Mouse (Mus musculus): Measurements from ENCODE around the gene Tspan3.

The Tspan3 gene

DNA sequence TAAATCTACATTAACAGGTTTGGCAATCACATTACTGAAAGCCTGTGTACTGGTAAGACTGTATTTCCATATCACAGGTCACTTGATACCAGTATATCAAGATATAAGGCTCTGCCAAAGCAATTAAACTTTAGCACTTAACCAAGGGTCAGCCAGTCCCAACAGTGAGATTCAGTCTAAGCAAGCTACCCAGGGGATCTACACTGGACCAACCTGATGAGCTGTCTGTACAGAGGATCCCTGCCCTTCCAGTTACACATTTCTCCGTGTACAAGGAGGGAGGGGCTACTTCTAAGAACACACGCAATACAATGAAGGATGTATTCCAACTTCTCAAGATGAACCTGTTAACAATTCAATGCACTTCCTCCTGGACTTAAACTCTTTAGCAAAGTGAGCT is 7.2 kb downstream of the Tspan3 start:
- no peak for DNase-seq (ENCODE audit: low spot score)

DNA sequence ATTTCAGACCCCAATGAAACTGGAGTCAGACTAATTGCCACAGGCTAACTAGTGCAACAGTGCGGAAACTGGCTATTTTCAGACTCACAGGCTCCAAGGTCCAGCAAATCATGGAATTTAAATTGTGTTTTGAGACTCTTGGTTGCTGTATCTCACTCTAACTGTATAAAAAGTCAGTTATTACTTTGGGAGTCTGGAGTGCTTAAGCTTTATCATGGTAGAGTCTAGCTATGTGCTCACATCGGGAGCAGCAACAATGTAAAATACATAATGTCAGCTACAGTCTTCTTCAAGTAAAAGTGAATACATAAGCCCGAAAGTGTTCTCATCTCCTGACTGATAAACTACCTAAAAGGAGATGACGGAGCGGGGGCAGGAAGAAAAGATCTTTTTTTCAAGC is 10.7 kb downstream of the Tspan3 start:
- no peak for DNase-seq (ENCODE audit: low spot score)

GRCm38 (mm10) chr9:56152482-56153007 is 12.7 kb downstream of the Tspan3 start:
- no peak for DNase-seq (ENCODE audit: low spot score)

- DNase-seq (ENCODE audit: low spot score), result no peak
Measured at GRCm38 (mm10) chr9:56151745-56152481, 13.4 kb downstream of the Tspan3 start.

- no peak for DNase-seq (ENCODE audit: low spot score)
Measured at GRCm38 (mm10) chr9:56146326-56146923, 18.9 kb downstream of the Tspan3 start.

- no peak for DNase-seq (ENCODE audit: low spot score)
Measured at GRCm38 (mm10) chr9:56144366-56145003, 20.8 kb downstream of the Tspan3 start.

DNA sequence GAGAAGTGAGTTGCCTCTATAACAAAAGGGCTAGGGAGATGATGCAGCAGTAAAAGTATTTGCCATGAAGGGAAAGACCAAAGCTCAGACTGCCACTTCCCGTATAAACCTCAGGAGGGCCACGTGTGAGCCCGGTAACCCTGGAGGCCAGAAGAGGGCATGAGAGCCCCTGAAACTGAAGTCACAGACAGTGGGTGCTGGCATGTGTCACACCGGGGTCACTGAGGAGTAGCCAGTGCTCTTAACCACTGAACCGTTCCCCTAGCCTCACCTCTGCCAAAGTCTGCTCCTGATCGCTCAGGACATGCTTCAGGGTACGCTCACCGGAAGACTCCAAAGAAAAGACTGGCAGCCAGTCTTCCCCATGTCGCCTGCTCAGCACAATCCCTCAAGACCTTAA is 23.5 kb downstream of the Tspan3 start:
- DNase-seq (ENCODE audit: low spot score), result no peak

DNA sequence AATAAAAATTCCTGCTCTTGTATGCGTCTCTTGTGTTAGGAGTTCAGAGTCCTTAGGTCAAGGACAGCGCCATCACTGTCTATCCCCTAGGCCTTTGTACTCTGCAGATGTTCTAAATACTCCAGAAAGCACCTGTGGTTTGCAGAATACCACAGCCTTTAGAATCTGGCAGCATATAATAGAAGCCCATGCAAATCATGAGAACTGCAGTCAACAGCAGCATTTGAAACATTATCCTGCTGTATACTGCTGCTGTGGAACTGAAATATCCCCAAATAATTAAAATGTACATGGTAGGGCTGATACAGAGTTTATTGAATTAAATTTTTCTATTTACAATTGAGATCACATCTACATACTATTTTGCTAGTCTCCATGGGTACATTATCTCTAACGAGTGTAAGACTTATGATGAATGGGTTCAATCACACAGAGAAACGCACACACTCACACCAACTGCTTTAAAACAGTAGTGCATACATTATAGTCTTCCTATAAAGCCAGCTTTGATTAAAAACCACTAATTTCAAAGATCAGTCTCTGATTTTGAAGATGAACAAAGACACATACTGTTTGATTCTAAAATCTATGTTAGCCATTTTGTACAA is 29.6 kb downstream of the Tspan3 start:
- no peak for DNase-seq (ENCODE audit: low spot score)

GRCm38 (mm10) chr9:56134614-56135013 is 30.7 kb downstream of the Tspan3 start:
- no peak for DNase-seq (ENCODE audit: low spot score)

- DNase-seq (ENCODE audit: low spot score), result no peak
Measured at GRCm38 (mm10) chr9:56133970-56134369, 31.3 kb downstream of the Tspan3 start.

DNA sequence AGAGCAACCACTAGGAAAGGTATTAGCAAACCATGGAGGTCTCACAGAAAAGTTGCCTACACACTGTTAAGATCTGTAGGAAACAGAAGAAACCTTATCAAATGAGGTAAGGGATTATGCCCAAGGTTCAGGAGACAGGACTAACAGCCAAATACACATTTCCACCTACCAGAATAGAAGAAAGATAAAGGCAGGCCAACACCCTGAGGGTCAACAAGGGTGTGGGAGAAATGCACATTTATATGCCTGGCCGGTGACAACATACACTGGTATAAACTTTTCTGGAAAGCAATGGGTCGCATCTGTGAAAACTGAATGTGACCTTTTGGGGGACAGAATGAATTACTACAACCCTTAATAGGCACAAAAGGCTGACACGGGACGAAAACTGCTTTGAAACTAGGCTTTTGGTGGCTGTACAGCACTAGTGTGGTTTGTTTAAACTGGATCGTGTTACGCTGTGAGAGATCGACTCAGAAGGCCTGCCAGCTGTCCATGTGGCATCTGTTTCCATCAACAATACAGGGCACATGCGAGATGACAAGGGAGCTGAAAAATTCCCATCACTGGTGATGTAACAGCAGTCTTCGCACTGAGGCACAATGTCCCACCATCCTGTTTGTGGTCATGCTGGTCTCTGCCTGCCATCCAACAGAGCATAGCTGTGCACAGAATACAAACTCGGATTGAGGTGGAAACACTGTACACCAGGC is 33.3 kb downstream of the Tspan3 start:
- DNase-seq (ENCODE audit: low spot score), result no peak

DNA sequence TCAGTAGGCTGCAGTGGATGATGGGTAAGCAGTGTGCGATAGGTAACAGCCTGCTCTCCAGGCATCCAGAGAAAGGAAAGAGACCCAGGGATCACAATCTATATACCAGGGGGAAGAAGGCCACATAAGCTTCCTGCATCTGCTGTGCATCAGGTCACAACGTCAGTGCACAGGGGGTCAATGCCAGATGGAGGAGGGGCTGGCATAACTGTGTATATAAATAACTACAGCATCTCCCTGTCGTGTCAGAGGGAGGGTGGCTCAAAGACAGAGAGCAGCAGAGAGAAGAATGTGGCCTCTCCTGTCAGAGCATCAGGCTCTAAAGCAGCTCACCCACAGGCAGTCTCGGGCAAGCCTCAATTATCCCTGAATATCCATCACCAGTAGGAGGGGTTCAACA is 34.7 kb downstream of the Tspan3 start:
- no peak for DNase-seq (ENCODE audit: low spot score)

DNA sequence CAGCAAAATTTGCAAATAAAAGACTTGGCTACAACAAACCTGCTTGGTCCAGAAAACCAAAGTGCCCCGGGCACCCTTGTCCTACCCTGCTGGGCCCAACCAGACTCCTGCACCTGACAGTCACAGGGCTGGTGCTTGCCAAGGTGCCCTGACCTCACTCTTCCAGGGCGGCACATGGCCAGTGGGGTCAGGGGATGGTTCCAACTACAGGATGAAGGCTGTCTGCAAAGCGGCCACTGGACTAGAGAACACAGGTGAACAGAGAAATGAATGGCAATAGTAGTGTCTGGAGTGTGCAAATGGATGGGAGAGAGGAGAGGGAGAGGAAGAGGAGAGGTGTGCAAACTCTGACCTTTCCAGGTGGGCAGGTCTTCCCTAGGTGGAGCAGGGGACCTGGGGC is 35.3 kb downstream of the Tspan3 start:
- no peak for DNase-seq (ENCODE audit: low spot score)

- DNase-seq (ENCODE audit: low spot score), result no peak
Measured at GRCm38 (mm10) chr9:56128331-56128730, 36.9 kb downstream of the Tspan3 start.

DNA sequence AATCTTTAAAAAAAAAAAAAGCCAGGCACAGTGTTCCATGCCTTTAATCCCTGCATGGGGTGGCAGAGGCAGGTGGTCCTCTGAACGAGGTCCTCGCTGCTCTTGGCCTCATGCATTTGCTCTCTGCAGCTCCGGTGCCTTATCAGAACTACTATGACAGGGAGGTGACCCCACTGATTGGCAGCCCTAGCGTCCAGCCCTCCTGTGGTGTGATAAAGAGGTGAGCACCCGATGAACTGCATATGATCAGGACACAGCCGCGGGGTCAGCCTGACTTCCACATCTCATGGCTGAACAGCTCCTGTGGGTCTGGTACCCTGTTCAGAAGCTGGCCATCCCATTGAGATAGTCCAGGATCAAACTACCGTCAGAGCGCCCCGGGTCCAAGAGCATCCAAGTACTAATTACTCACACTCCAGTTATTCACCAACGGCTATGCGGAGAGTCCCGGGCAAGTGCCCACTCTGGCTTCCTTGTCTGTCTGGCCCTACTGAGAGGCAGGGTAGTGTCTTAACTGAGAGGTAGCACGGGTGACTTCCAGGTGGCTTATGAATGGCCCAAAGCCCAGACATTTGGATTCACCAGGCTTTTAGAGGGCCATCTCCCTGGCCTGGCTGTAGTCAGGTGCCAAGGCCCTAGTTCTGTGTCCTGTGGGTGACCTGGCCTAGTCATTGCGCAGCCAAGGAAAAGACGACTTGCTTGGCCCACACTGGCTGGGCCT is 38.7 kb downstream of the Tspan3 start:
- DNase-seq (ENCODE audit: low spot score), result no peak

- no peak for DNase-seq (ENCODE audit: low spot score)
Measured at GRCm38 (mm10) chr9:56124561-56124960, 40.7 kb downstream of the Tspan3 start.

DNA sequence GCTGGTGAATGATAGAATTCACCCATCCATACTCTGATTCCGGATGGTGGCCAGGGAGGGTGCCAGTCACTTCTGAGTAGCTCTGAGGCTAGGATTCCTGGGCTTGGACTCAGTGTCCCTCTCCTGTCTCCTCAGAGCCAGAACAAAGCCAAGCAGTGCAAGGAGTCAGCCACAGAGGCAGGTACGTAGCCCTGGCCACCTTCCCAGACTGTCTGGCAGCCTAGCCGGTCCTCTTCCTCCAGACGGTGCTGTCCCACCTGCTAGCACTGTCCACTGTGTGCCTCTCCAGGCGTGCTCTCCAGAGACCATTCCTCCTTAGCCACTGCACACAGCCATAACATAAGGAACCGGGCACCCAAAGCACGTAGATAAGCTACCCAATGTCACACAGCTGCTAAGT is 41.7 kb downstream of the Tspan3 start:
- DNase-seq (ENCODE audit: low spot score), result no peak

GRCm38 (mm10) chr9:56122973-56123372 is 42.3 kb downstream of the Tspan3 start:
- DNase-seq (ENCODE audit: low spot score), result no peak

DNA sequence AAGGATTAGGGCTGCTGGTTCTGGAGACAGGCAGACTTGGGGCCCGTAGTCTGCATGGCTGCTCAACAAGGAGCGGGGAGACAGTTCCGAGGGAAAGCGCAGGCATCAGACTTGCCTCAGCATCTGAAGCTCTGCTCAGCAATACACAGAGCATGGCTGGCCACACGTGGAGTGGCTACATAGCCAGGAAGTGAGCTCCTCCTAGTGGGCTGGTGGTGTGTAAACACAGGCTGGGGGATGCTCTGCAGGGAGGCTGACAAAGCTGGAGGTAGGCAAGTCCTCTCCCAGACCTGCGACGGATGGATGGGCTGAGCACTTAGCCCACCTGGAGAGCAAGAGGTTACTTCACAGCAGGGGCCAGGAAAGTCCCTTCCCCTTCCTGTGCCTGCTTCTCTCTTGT is 44.2 kb downstream of the Tspan3 start:
- no peak for DNase-seq (ENCODE audit: low spot score)

DNA sequence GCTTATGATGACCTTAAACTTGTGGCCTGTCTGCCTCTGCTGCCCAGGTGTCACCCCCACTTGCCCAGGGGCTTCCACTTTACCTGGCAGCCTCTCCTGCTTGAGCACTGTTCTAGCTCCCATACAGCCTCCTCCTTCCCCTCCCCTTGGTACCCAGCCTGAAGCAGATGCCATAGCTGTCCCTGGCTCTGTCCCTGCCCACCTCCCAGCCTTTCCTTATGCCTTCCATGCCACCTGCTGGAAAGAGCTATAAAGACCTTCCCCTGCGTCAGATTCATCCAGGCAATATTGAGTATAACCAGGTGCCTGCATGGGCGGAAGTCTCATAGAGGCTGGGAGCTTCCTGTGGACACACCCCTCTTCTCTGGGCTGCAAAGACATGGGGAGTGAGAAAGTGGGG is 45.6 kb downstream of the Tspan3 start:
- no peak for DNase-seq (ENCODE audit: low spot score)

- peak; percentile 58 for DNase-seq (ENCODE audit: low spot score)
Measured at GRCm38 (mm10) chr9:56118582-56118981, 46.7 kb downstream of the Tspan3 start.

DNA sequence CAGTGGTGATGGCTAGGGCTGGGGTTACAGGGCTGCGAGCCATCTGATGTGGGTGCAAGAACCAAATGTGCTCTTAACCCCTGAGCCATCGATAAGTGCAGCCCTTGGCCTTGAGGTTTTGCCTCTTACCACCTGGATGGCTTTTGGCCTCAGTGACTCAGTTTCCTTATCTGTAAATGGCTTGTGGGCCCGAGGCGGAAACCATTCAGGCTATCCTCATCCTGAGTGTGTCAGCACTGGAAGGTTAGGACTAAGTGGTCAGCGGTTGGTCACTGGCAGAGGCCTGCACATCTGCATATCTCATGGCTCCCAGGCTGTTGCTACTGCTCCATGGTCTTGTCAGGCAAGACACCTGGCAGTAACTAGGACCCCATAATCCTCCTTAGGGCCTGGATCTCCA is 47.2 kb downstream of the Tspan3 start:
- no peak for DNase-seq (ENCODE audit: low spot score)

All from left cerebral cortex, adult 11 months (tissue).